Mouse (Mus musculus): Measurements from ENCODE around the gene Hyal3. TPM values are rescaled to one million over a fixed set of nuclear protein-coding genes. Genes with fewer than 3 reads are reported as not detected.
A peak's percentile ranks its signal among the peaks of the same experiment; 100 is the strongest.

The Hyal3 gene
- polyA plus RNA-seq, 1 experiment from 2014 or later: 1.4 TPM

DNA sequence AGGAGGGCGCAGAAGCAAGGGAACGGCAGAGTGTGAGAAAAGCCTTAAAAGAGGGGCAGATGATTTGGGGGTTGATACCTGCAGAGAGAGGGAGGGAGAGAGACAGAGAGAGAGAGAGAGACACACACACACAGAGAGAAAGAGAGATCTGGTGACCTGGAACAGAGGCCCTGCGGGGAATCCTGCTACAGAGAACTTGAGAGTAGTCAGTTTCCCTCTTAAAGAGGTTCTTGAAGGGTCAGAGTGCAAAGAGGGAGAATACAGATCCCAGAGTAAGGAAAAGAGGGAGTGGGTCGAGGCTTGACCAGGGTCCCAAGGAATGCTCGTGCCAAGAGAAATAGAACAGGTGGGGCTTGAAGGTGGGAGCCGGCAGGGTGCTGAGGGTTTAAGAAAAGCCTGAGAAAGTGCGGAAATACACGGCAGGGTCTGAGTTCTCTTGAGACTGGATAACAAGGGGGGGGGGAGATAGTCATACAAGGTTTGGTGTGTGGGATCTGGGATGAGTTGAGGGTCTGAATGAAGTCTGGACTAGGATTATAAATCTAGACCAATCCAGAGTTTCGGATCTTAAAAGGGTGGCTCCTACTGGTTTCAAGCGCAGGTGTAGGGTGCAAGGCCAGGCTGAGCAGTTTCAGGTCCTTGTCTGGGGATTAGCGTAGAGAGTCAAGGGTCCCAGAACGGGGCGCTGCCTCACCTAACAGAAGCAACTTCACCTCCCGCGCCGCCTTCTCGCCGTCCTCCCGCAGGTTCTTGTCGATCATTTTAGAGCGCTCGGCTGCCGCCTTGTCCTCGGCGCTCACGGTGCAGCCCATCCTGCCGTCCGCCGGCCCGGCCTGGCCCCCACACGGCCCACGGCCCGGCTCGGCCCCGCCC is 54.0 kb downstream of the Hyal3 start:
- 0 out of 2 replicates have a peak, but pooled peaks cover 4% of the 10 kb centered on the region for H3K36me3 ChIP-seq (ENCODE audit: insufficient read depth)
- H3K27ac ChIP-seq (ENCODE audit: low read depth): peak overlapping the region; percentile 93
- 2% methylated on average over 35 of the region's 35 CpGs for WGBS
- no peaks in the 10 kb centered on the region for H3K27me3 ChIP-seq (ENCODE audit: insufficient read depth, low read length)
- peak overlapping the region; percentile 99 for H3K4me2 ChIP-seq
- peak overlapping the region; percentile 90 for H3K9ac ChIP-seq
- peak overlapping the region; percentile 85 for H3K4me3 ChIP-seq (ENCODE audit: low read depth, low read length)
- peak; percentile 14; the same call in 1 of the 2 replicates for TF ChIP-seq CTCF (IDR thresholded peaks at IDR 0.05; ENCODE audit: low read depth)
- ATAC-seq (ENCODE audit: insufficient read depth): no peak; the same call in 1 of the 2 replicates
- H3K9me3 ChIP-seq (ENCODE audit: low read depth, low read length): no peaks in the 10 kb centered on the region
- DNase-seq: no peak
- peaks cover 28% of the 10 kb centered on the region for H3K4me1 ChIP-seq (ENCODE audit: insufficient read depth)

DNA sequence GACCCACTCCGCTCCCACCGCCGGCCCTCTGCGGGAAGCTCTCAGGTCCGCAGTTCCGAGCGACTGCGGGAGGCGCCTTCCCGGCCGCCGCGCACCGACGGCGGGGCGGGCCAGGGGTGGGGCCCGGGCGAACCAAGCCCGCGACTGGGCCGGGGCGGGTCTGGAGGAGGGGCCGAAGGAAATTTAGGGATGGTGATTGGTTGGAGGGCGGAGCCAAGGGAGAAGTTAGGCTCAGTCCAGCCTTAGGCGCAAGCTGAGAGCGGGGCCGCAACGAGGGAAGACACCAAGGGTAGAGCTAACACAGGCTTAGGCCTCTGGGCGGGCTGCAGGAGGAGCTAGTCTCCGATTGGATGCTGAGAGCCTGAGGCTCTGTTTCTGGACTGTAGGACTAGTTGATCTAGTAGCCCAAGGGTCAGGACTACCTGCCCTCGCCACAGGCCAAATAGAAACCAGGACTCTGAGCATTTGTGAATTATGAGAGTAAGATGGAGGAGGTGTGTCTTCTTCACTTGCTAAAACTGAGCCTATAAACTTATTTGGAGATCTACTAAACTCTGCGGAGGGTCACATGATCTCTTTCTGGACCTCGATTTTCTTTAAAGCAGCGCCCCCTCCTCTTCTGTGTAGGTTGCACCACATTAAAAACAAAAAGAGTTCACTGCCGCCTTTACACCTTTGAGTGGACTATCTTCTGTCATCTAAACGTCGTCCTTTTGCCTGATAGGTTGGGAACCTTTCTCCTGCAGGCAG is 54.8 kb downstream of the Hyal3 start, which contains the start of gene Gnai2:
Gene Gnai2, minus strand, starts transcription at position 89 of the 750 bp plus-strand sequence.
- no peak for TF ChIP-seq CTCF (IDR thresholded peaks at IDR 0.05; ENCODE audit: low read depth)

More for the DNA sequence above, 54.8 kb downstream of the Hyal3 start, which contains the start of gene Gnai2:
- WGBS: 4% methylated on average over 38 of the region's 38 CpGs
- Histone ChIP-seq H3K27me3 (ENCODE audit: insufficient read depth, low read length) (no peaks in the 10 kb centered on the region), H3K9ac (peak within 1 kb of the TSS; percentile 90), H3K36me3 (ENCODE audit: insufficient read depth) (0 out of 2 replicates have a peak, but pooled peaks cover 4% of the 10 kb centered on the region), H3K4me3 (ENCODE audit: low read depth, low read length) (peak within 1 kb of the TSS; percentile 85), H3K4me2 (peak within 1 kb of the TSS; percentile 99), H3K4me1 (ENCODE audit: insufficient read depth) (peaks cover 20% of the 10 kb centered on the region), H3K27ac (ENCODE audit: low read depth) (peak within 1 kb of the TSS; percentile 93), H3K9me3 (ENCODE audit: low read depth, low read length) (no peaks in the 10 kb centered on the region)
- peak; percentile 97 for ATAC-seq (ENCODE audit: insufficient read depth)
- peak; percentile 98 for DNase-seq

Other genes with a start within 250 kb of the Hyal3 start
- gene Hemk1, start 242.5 kb upstream of the Hyal3 start, polyA plus RNA-seq (2014; fragmentation: Nextera tagmentation; extraction: Ambion mirVana): 9.8 and 11.3 TPM in 2 replicates
- 0.27 and 0.28 TPM in 2 replicates for gene 6430571L13Rik, start 240.2 kb upstream of the Hyal3 start, polyA plus RNA-seq (2014; fragmentation: Nextera tagmentation; extraction: Ambion mirVana)
- gene Cacna2d2, start 181.2 kb upstream of the Hyal3 start, polyA plus RNA-seq (2014; fragmentation: Nextera tagmentation; extraction: Ambion mirVana): 0.18 TPM in 1 of 2 replicates, not detected in the other
- 42.1 and 45.3 TPM in 2 replicates for gene Tmem115, start 46.9 kb upstream of the Hyal3 start, polyA plus RNA-seq (2014; fragmentation: Nextera tagmentation; extraction: Ambion mirVana)
- gene Cyb561d2, start 38.6 kb upstream of the Hyal3 start, polyA plus RNA-seq (2014; fragmentation: Nextera tagmentation; extraction: Ambion mirVana): 22.9 and 23.0 TPM in 2 replicates
- gene Nprl2, start 38.6 kb upstream of the Hyal3 start, polyA plus RNA-seq (2014; fragmentation: Nextera tagmentation; extraction: Ambion mirVana): 32.9 and 34.6 TPM in 2 replicates
- 1.1 and 1.2 TPM in 2 replicates for gene Zmynd10, start 33.5 kb upstream of the Hyal3 start, polyA plus RNA-seq (2014; fragmentation: Nextera tagmentation; extraction: Ambion mirVana)
- gene Rassf1, start 29.3 kb upstream of the Hyal3 start, polyA plus RNA-seq (2014; fragmentation: Nextera tagmentation; extraction: Ambion mirVana): 51.3 and 54.1 TPM in 2 replicates
- gene Tusc2, start 17.6 kb upstream of the Hyal3 start, polyA plus RNA-seq (2014; fragmentation: Nextera tagmentation; extraction: Ambion mirVana): 38.2 and 39.0 TPM in 2 replicates
- 126 and 129 TPM in 2 replicates for gene Hyal2, start 12.9 kb upstream of the Hyal3 start, polyA plus RNA-seq (2014; fragmentation: Nextera tagmentation; extraction: Ambion mirVana)
- 5.2 and 5.9 TPM in 2 replicates for gene Hyal1, start 3.9 kb upstream of the Hyal3 start, polyA plus RNA-seq (2014; fragmentation: Nextera tagmentation; extraction: Ambion mirVana)
- gene Naa80, start 1.9 kb upstream of the Hyal3 start, polyA plus RNA-seq (2014; fragmentation: Nextera tagmentation; extraction: Ambion mirVana): 14.7 and 17.2 TPM in 2 replicates
- gene Ifrd2, start 6.8 kb downstream of the Hyal3 start, polyA plus RNA-seq (2014; fragmentation: Nextera tagmentation; extraction: Ambion mirVana): 57.9 and 64.6 TPM in 2 replicates
- gene Sema3b, start 28.4 kb downstream of the Hyal3 start, polyA plus RNA-seq (2014; fragmentation: Nextera tagmentation; extraction: Ambion mirVana): 5.1 and 5.3 TPM in 2 replicates
- 408 and 419 TPM in 2 replicates for gene Gnai2, start 54.5 kb downstream of the Hyal3 start, polyA plus RNA-seq (2014; fragmentation: Nextera tagmentation; extraction: Ambion mirVana)
- gene Slc38a3, start 88.7 kb downstream of the Hyal3 start, polyA plus RNA-seq (2014; fragmentation: Nextera tagmentation; extraction: Ambion mirVana): 3.6 and 4.8 TPM in 2 replicates
- gene Gnat1, start 98.9 kb downstream of the Hyal3 start, polyA plus RNA-seq (2014; fragmentation: Nextera tagmentation; extraction: Ambion mirVana): 0.72 and 0.89 TPM in 2 replicates
- gene Sema3f, start 129.7 kb downstream of the Hyal3 start, polyA plus RNA-seq (2014; fragmentation: Nextera tagmentation; extraction: Ambion mirVana): 16.7 and 22.1 TPM in 2 replicates
- gene Rbm5, start 190.2 kb downstream of the Hyal3 start, polyA plus RNA-seq (2014; fragmentation: Nextera tagmentation; extraction: Ambion mirVana): 176 and 184 TPM in 2 replicates

Measured in lung, embryonic 14.5 days (tissue).